Mouse (Mus musculus) thymus, adult 2 months (tissue): Measurements from ENCODE around the gene Gm49378.

Source experiments
- CTCF ChIP-seq: fragments of 200-500 bp; IDR thresholded peaks from 2 replicates; pipeline ENCODE4 v1.5.1; 2012; ENCODE audit warnings: mild to moderate bottlenecking, control low read depth, low read length, moderate library complexity, borderline replicate concordance; ENCODE audit not compliant: control insufficient read depth, poor library complexity, insufficient read depth; ENCODE audit errors: extremely low read depth
- POLR2A ChIP-seq: fragments of 200-500 bp; IDR thresholded peaks from 2 replicates; pipeline ENCODE4 v1.6.1; 2012; ENCODE audit warnings: mild to moderate bottlenecking, low read length, control low read depth, moderate library complexity; ENCODE audit not compliant: control insufficient read depth, poor library complexity, insufficient read depth; ENCODE audit errors: extremely low read depth

GRCm38 (mm10) chr14:55658011-55658410 lies 20.3 kb upstream of the Gm49378 start:
- TF ChIP-seq CTCF (no peak), POLR2A (no peak)
